Mouse (Mus musculus) hindbrain, embryonic 13.5 days (tissue): Measurements from ENCODE around the gene Mat2a. TPM values are rescaled to one million over a fixed set of nuclear protein-coding genes. Genes with fewer than 3 reads are reported as not detected.

Experiments
- ATAC-seq: fragments of 200-750 bp; cut with Nextera tagmentation; 2 replicates; pipeline ENCODE4 v1.8.0; 2017; ENCODE audit warnings: moderate TSS enrichment; ENCODE audit not compliant: low FRiP score
- H3K27ac ChIP-seq: fragments of 300-500 bp; sonication (generic); 2 replicates; pipeline ENCODE4 v1.5.1; 2015; ENCODE audit warnings: inconsistent platforms, mild to moderate bottlenecking, moderate library complexity
- H3K27me3 ChIP-seq: fragments of 300-500 bp; sonication (generic); 2 replicates; pipeline ENCODE4 v1.6.1; 2015; ENCODE audit warnings: mild to moderate bottlenecking, inconsistent platforms
- H3K36me3 ChIP-seq: fragments of 300-500 bp; sonication (generic); 2 replicates; pipeline ENCODE4 v1.6.1; 2015; ENCODE audit warnings: mild to moderate bottlenecking, inconsistent platforms
- H3K4me1 ChIP-seq: fragments of 300-500 bp; sonication (generic); replicated peaks from 2 replicates; pipeline ENCODE4 v1.6.1; 2015; ENCODE audit warnings: inconsistent platforms
- H3K4me2 ChIP-seq: fragments of 300-500 bp; sonication (generic); 2 replicates; pipeline ENCODE4 v1.6.1; 2015; ENCODE audit warnings: inconsistent platforms, mild to moderate bottlenecking, moderate library complexity
- H3K4me3 ChIP-seq: fragments of 300-500 bp; sonication (generic); 2 replicates; pipeline ENCODE4 v1.5.1; 2015; ENCODE audit warnings: mild to moderate bottlenecking, inconsistent platforms
- H3K9ac ChIP-seq: fragments of 300-500 bp; sonication (generic); 2 replicates; pipeline ENCODE4 v1.6.1; 2015; ENCODE audit warnings: mild to moderate bottlenecking, inconsistent platforms
- H3K9me3 ChIP-seq: fragments of 300-500 bp; sonication (generic); 2 replicates; pipeline ENCODE4 v1.6.1; 2016; ENCODE audit warnings: inconsistent platforms
- WGBS: fragments of 180-500 bp; shearing (Covaris S2); methylation state at CpG from one replicate; pipeline ENCODE4 v1.1.7; 2015; 5-methylcytosine and 5-hydroxymethylcytosine counted together
- polyA plus RNA-seq: library from polyadenylated mRNA; unstranded; fragments of >200 nt; fragmentation: Nextera tagmentation; extraction: Ambion mirVana; gene quantifications from 2 replicates; pipeline ENCODE4 v1.2.1, GENCODE M21; 2015

Mat2a gene
- polyA plus RNA-seq, 1 experiment from 2014 or later: 388 TPM

GRCm38 (mm10) chr6:72385258-72385657, 54.1 kb downstream of the Mat2a start:
- H3K4me1 ChIP-seq: peaks cover 13% of the 10 kb centered on the region
- H3K9ac ChIP-seq: no peak overlapping the region
- WGBS: 88% methylated on average over 4 of the region's 4 CpGs
- H3K9me3 ChIP-seq: no peaks in the 10 kb centered on the region
- H3K27ac ChIP-seq: no peak overlapping the region
- ATAC-seq: no peak
- no peak overlapping the region for H3K4me2 ChIP-seq
- no peaks in the 10 kb centered on the region for H3K36me3 ChIP-seq
- peaks cover 35% of the 10 kb centered on the region for H3K27me3 ChIP-seq
- H3K4me3 ChIP-seq: no peak overlapping the region

DNA sequence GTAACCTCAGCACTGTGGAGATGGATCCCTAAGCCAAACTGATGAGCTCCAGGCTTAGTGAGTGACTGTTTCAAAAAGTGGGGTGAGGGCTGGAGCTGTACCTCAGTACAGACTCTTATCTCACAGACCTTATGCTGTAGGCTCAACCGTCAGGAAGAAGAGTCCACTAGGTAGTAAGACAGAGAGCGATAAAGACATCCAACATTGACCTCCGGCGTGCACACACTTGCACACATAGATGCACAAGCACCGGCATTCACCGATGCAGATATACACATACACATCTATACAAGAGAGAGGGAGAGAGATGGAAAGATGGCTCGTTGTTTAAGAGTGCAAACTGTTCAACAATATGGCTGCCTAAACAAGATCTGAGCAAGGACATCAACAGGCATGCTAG, 55.4 kb downstream of the Mat2a start:
- no peak overlapping the region for H3K9ac ChIP-seq
- H3K4me1 ChIP-seq: peaks cover 8% of the 10 kb centered on the region
- no peaks in the 10 kb centered on the region for H3K36me3 ChIP-seq
- WGBS: 94% methylated on average over 7 of the region's 7 CpGs
- ATAC-seq: no peak
- peaks cover 35% of the 10 kb centered on the region for H3K27me3 ChIP-seq
- no peak overlapping the region for H3K4me2 ChIP-seq
- H3K4me3 ChIP-seq: no peak overlapping the region
- H3K9me3 ChIP-seq: no peaks in the 10 kb centered on the region
- H3K27ac ChIP-seq: no peak overlapping the region

- no peak overlapping the region for H3K27ac ChIP-seq
- peaks cover 8% of the 10 kb centered on the region for H3K4me1 ChIP-seq
- no peak overlapping the region for H3K9ac ChIP-seq
- ATAC-seq: no peak
- H3K36me3 ChIP-seq: no peaks in the 10 kb centered on the region
- H3K4me2 ChIP-seq: no peak overlapping the region
- no peaks in the 10 kb centered on the region for H3K9me3 ChIP-seq
- H3K27me3 ChIP-seq: peaks cover 39% of the 10 kb centered on the region
- 85% methylated on average over 6 of the region's 6 CpGs for WGBS
- H3K4me3 ChIP-seq: no peak overlapping the region
Observed at GRCm38 (mm10) chr6:72383142-72383820, 56.1 kb downstream of the Mat2a start.

Other genes starting within 250 kb of the Mat2a start
- 3.2 and 4.2 TPM in 2 replicates for gene Atoh8, start 204.0 kb downstream of the Mat2a start, polyA plus RNA-seq
- 0.40 TPM in 1 of 2 replicates, not detected in the other for gene Sftpb, start 134.9 kb downstream of the Mat2a start, polyA plus RNA-seq
- gene Usp39, start 94.4 kb downstream of the Mat2a start, polyA plus RNA-seq: 46.0 and 46.7 TPM in 2 replicates
- 20.6 and 21.1 TPM in 2 replicates for gene 0610030E20Rik, start 92.2 kb downstream of the Mat2a start, polyA plus RNA-seq
- gene Tmem150a, start 84.1 kb downstream of the Mat2a start, polyA plus RNA-seq: 14.4 and 16.0 TPM in 2 replicates
- gene Rnf181, start 72.6 kb downstream of the Mat2a start, polyA plus RNA-seq: 141 and 147 TPM in 2 replicates
- 18.8 and 20.8 TPM in 2 replicates for gene Vamp5, start 59.1 kb downstream of the Mat2a start, polyA plus RNA-seq
- 25.9 and 29.4 TPM in 2 replicates for gene Vamp8, start 48.9 kb downstream of the Mat2a start, polyA plus RNA-seq
- 15.3 and 19.4 TPM in 2 replicates for gene Ggcx, start 25.2 kb downstream of the Mat2a start, polyA plus RNA-seq
- 0.41 and 1.0 TPM in 2 replicates for gene Sh2d6, start 82.1 kb upstream of the Mat2a start, polyA plus RNA-seq
- 9.2 and 10.2 TPM in 2 replicates for gene Capg, start 104.8 kb upstream of the Mat2a start, polyA plus RNA-seq
- 15.3 and 15.5 TPM in 2 replicates for gene Elmod3, start 158.9 kb upstream of the Mat2a start, polyA plus RNA-seq
- 4.8 and 5.9 TPM in 2 replicates for gene Retsat, start 158.9 kb upstream of the Mat2a start, polyA plus RNA-seq
- 37.1 and 38.1 TPM in 2 replicates for gene Tgoln1, start 177.4 kb upstream of the Mat2a start, polyA plus RNA-seq